Mouse (Mus musculus): Measurements from ENCODE around the gene Ces1b. TPM values are rescaled to one million over a fixed set of nuclear protein-coding genes. Genes with fewer than 3 reads are reported as not detected.
A peak's percentile ranks its signal among the peaks of the same experiment; 100 is the strongest.

Gene Ces1b
- not detected in 2 replicates for total RNA-seq (2015)
- not detected in 2 replicates for total RNA-seq (2017)

DNA sequence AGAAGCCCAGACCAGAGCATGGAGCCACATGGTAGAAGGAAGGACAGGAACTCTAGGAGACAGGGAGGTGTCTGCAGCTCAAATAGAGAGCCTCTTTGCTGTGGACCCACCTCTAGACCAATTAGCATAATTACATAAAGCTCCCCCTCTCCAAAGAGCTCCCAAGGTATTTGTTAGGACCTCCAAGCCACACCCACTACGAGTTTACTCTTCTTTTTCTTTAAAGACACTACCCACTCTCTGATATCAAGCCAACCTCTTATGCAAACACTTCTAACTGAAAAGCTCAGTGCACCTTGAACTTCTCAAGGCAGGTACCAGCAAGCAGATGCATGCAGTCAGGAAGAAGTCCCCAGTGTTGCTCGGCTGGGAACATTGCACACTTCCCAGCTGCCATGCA is at the start of gene Ces1b:
TSS of gene Ces1b (minus strand) at position 131 of the 400 bp plus-strand sequence.
- no peak for ATAC-seq (ENCODE audit: poor library complexity, severe bottlenecking)

DNA sequence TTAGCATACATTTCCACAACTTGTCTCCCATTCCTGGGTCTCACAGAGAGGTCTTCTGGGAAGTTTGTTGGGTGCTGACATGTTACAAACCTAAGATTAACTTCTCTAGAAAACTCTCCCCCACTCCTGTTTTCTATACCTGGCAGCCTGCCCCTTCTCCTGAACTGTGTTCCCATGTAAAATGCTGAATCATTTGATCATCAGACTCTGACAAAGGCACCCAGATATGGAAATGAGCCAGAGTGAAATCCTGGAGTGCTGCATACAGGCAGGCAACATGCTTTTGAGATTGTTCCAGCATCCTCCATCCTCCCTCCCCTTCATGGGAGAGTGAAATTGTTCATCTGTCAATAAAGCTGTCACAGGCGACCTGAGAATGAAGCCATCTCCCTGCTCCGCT is 46.7 kb upstream of the Ces1b start:
- no peak for ATAC-seq (ENCODE audit: poor library complexity, severe bottlenecking)

DNA sequence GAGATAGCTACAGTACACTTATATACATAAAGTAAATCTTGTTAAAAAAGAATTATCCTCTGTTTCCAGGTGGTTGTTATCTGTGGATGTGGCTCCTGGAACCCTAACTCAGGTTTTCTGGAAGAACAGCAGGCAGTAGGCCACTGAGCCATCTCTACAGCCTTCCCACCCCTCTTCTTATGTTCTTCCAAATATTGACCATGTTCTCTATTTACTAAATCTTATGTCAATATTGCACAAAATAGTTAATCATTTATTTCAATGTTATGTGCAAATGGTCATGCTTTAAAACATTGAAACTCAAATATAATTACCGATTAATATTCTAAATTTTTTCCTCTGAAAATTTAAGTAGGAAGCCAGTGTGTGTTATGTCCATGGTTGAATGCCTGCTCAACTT is 42.2 kb upstream of the Ces1b start:
- no peak for ATAC-seq (ENCODE audit: poor library complexity, severe bottlenecking)

DNA sequence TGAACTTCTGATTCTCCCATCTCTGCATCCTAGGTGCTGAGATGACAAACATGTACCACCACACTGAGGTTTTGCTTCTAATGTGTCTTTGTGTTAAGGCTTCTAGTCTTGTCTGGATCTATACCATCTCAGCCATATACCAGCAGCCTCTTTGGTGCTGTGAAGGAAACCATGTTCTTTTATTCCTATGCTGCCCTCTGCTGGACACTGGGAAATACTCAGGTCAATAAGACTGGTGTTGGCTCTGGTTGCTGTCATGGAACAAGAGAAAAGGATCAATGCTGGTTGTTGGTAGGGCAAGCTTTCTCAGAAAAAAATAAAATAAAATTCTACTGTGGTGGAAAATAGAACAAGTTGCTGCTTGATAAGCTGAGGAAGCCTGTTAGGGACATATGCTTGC is 15.6 kb upstream of the Ces1b start:
- ATAC-seq (ENCODE audit: poor library complexity, severe bottlenecking), result no peak

DNA sequence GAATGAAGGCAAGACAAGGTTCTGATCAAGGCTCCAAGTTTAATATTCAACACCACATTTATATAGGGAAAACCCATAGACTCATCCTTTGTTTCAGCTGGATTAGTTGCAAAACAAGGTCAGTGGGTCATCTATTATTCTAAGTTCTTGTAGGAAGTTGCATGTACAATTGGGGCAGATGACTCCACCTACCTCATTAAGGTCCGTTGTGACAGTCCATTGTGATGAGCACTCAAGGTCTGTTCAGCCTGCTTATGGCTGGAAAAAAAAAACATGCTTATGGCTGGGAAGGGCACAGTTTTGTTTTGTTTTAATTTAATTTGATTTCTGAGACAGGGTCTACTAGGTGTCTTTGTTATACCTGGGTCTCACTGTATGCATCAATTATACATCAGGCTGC is 11.5 kb upstream of the Ces1b start:
- ATAC-seq (ENCODE audit: poor library complexity, severe bottlenecking), result no peak

DNA sequence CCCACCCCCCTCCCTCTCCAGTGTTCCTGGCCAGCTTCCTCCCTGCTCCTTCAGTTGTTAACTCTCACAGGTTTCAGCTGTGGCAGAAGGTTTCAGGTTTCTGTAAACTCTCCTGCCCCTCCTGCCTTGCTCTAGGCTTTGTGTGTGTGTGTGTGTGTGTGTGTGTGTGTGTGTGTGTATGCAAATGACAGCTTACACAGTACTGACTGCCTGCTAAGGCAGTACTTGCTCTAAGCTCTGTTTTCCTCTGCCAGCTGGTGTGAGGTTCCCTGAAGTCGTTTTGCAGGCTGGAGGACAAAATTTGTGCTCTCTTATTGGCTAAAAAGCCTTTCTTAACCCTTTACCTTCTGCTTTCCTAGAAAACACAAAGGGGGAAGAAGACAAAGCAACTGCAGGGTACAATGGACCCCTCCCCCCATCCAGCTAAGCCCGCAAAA is 8.9 kb upstream of the Ces1b start:
- no peak for ATAC-seq (ENCODE audit: poor library complexity, severe bottlenecking)

DNA sequence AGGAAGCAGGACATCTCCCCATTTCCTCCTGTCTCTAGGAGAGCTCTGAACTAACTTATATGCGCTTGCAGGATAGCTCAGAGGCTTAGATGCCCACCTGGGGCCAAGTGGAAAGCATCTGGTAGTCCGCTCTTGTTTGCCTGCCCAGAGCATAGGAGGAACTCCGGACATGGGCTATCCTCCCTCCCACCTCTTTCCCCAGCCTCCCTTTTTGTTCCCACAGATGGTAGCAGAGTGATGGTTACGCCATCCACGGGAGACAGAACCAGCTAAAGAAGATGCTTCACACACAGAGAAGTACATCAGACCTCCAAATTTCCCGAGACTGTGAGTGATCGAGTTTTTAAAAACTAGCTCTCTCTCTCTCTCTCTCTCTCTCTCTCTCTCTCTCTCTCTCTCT is 8.4 kb upstream of the Ces1b start:
- ATAC-seq (ENCODE audit: poor library complexity, severe bottlenecking), result no peak

DNA sequence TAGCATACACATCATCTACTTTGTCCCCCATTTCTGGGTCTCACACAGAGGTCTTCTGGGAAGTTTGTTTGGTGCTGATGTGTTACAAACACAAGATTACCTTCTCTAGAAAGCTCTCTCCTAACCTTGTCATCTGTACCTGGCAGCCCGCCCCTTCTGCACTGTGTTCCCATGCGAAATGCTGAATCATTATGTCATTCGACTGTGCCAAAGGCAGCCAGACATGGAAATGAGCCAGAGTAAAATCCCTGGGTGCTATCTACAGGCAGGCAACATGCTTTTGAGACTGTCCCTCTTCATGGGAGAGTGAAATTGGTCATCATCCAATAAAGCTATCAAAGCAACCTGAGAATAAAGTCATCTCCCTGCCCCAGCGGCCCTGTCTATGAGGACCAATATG is 4.6 kb downstream of the Ces1b start:
- no peak for ATAC-seq (ENCODE audit: poor library complexity, severe bottlenecking)

DNA sequence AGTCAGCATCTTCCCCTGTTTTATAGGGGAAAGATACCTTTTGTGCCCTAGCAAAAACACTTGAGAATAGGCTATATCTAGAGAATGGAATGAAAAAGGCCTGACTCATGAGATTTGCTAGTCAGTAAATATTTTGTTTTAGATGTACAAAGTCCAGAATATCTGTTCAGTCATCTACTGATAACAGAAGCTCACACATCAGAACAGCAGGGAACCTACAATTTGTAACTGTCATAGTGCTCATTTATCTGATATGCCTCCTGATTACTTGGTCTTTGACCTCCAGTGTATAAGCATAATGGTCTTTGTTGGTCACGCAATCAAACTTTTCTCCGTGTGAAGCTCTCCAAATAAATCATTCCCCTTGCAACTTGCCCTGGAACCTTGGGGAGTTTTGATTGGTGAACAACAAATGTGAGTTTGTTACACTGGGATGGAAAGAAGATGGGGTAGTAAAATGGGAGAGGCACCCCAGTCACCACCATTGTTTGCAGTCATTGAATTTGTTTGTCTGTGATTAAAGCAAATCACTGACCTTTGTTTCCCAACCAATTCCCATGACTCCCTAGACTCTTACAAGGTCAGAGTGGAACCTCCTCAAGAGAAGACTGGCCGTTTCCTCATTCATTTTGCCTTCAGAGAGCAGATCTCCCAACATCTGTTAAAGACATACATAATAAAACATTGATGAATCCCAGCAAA is 16.2 kb downstream of the Ces1b start:
- ATAC-seq (ENCODE audit: poor library complexity, severe bottlenecking), result no peak

DNA sequence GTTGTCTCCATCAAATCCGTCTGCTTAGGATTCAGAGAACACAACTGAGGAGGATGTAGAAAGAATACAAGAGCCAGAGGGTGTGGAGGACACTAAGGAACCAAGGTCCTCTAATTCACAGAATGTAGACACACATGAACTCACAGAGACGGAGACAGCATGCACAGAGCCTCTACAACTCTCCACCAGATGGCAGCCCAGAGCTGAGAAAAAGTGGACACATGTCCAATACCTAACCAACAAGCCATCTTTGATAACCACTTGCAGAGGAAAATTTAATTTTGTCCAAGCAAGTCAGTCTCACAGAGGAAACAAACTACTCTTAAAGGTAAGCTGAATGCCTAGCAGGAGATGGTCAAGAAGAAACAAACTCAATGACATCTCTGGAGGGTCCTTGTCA is 20.6 kb downstream of the Ces1b start:
- no peak for ATAC-seq (ENCODE audit: poor library complexity, severe bottlenecking)

DNA sequence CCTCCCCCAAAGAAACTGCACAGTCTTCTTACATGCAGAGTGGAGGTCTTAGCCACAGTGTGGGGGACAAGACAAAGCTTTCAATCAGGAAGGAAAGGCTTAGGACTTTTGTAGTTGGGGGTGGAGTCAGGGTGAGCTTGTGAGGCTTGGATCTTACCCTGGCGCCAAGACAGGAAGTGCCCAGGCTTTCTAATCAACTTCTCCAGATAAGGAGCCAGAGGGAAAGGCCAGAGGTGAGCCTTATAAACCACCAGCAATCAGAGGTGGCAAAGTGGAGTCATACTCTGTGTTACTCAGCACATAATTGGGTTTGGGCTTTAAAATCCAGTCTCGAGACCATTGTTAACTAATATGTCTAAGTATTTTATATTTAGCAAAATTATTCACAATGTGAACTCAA is 24.6 kb downstream of the Ces1b start:
- no peak for ATAC-seq (ENCODE audit: poor library complexity, severe bottlenecking)

DNA sequence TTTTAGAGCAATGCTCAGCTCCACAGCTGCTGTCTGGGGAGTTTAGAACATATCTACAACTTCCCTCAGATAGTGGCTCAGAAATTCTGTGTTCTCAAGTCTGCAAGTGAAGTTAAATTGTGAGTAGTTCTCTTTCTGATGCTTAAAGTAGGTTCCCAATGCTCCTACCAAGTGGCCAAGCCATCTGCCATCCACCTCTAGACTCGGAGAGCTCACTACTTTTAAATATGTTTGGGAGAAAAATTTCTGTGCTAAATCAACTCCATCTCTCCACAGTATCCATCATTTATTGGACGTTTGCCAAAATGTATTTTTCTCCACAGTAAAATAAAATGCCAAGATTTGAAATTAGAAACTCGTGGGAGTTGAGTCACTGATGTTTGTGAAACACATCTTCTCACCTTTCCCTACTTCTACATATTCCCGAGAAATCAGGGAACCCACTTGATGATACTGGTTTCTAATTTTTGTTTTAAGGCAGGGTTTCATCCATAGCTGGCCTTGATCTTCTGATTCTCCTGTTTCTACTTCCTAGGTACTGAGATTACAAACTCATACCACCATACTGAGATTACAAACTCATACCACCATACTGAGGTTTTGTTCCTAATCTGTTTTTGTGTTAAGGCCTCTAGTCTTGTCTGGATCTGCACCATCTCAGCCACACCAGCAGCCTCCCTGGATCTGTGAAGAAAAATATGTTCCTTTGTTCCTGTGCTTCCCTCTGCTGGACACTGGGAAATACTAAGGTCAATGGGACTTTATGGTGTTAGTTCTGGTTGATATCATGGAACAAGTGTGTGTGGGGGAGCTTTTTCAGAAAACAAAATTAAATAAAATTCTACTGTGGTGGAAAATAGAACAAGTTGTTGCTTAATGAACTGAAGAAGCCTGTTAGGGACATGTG is 31.1 kb downstream of the Ces1b start:
- ATAC-seq (ENCODE audit: poor library complexity, severe bottlenecking), result no peak

DNA sequence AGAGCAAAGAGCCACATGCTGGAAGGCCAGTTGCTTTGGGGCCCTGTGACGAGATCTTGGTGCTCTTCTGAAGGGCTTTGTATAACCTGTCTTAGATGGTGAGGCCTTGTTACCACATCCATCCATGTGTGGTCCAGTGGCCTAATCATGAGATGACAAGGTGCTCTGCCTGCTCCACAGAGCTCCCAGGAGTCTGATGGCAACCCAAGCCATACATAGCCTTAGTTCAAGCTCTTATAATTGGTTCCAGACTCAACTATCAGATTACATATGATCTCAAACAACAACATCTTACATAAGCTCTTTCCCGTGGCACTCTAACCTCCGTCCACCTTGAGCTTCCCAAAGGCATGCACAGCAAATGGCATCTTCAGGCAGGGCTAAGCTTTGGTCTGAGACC is 31.7 kb downstream of the Ces1b start, which contains the start of gene Ces1a:
TSS of gene Ces1a (minus strand) at position 101 of the 400 bp plus-strand sequence.
- ATAC-seq (ENCODE audit: poor library complexity, severe bottlenecking), result no peak

DNA sequence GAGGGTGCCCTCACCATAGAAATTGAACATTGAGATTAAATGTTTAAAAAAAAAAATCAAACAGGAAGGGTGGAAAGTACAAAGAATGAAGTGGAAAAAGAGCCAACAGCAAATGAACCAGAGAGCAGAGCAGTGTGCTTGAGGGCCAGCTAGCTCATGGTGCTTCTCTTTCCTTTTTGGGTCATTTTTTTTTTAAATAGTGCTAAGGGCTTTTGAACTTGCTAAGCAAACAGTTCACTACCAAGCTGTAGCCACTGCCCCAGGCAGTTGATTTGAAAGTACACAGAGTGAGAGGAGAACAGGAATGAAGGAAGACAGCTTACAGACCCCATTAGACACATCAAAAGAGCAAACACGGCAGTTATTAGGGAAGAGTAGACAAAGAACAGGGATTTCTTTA is 36.7 kb downstream of the Ces1b start:
- no peak for ATAC-seq (ENCODE audit: poor library complexity, severe bottlenecking)

DNA sequence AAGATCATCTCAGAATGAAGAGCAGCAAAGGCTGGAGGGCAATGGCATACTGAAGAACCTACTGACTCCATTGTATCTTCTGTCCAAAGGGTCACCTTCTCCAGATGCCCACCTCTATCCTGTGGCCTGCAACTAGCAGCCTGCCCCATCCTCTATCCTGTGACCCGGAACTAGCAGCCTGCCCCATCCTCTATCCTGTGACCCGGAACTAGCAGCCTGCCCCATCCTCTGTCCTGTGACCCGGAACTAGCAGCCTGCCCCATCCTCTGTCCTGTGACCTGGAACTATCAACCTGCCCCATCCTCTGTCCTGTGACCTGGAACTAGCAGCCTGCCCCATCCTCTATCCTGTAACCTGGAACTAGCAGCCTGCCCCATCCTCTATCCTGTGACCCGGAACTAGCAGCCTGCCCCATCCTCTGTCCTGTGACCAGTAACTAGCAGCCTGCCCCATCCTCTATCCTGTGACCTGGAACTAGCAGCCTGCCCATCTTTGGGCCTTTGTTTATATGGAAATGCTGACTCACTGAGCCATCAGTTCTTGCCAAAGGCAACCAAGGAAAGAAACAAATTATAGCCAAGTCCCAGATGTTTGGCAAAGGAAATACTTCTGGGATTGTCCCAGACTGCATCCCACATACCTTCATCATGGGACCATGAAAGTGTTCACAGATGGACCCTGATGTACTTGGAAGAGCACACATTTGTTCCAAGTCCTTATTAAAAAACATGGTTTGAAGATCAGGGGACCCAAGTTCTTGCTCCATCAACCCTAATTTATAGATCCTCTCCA is 38.8 kb downstream of the Ces1b start:
- no peak for ATAC-seq (ENCODE audit: poor library complexity, severe bottlenecking)

DNA sequence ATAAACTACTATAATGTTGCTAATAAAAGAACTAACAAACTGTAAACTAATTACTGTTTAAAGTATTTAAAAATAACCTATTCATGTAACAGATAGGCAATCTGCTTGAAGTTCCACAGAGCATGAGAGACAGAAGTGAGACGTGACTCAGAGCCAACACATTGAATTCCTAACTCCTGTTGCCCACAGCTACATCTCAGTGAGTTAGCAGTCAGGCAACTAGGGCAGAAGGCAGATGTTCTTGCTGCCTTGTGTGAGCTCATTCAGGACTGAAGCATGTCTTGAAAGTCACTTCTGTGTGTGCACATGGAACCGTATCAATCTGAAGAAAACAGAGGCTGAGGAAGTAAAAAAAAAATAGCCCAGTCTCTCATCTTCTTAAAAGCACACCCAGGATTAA is 39.6 kb downstream of the Ces1b start:
- ATAC-seq (ENCODE audit: poor library complexity, severe bottlenecking), result no peak

DNA sequence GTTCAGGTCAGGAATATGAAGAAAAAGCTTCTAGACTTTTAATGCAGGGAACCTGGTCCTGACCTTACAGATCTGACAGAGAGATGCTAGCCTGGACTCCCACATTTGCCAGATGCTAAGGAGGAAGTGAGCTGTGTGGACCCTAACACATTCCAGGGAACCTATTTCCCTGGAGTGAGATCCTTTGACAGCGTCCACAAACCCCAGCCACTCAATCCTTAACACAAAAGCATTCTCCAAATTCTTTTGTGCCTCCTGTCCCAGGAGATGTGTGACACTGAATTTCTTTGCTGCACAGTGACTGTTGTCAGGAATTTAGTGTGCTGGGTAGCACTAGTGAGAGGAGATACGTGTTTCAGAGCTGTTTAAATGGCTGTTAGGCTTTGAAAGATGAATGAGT is 41.0 kb downstream of the Ces1b start:
- no peak for ATAC-seq (ENCODE audit: poor library complexity, severe bottlenecking)

DNA sequence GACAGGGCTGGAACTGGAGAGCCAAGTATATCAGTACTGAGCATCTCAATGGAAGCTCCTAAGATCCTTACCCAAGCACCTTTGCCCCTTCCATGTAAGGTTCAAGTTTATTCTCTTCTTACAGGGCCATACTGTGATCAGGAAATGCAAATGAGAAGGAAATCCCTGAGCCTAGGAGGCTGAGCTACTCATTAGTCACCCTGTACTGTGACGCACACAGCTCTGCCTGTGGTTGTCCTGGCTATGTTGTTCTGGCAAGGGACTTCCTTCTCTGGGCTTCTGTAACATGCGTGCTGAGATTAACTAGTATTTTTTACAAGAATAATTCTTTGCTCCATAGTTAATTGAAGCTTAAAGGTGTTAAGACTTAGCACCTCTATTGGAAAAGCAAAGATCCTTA is 49.2 kb downstream of the Ces1b start:
- ATAC-seq (ENCODE audit: poor library complexity, severe bottlenecking), result no peak

DNA sequence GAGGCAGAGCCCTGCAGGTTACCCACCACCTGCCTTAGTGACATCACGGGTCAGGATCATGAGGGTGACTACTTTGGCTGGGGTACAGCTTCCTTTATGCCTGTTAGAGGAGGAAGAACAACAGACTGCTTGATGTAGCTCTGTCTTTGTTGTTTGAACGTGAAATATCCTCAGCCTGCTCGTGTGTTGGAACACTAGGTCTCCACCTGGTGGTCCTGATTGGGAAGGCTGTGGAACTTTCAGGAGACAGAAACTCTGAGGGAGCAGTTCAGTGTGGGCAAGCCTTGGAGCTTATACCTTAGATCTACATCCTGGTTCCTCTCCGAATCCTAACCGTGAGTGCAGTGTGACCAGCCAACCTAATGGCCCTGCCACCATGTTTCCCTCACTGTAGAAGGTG is 58.1 kb downstream of the Ces1b start:
- no peak for ATAC-seq (ENCODE audit: poor library complexity, severe bottlenecking)

DNA sequence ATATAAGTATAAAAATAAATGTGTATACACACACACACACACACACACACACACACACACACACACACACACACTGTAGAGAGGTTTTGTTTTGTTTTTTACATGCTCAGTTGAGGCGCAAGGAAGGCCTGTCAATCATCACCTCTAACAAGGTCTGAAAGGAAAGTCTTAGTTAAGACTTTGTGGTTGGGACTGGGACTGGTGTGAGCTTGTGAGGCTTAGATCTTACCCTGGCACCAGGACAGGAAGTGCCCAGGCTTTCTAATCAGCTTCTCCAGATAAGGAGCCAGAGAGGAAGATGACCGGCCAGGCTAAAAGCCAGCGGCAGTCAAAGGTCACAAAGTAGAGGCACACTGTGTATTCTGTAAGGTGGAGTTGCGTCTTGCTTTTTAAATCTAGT is 65.5 kb downstream of the Ces1b start:
- peak; percentile 40; the same call in 1 of the 2 replicates for ATAC-seq (ENCODE audit: poor library complexity, severe bottlenecking)

DNA sequence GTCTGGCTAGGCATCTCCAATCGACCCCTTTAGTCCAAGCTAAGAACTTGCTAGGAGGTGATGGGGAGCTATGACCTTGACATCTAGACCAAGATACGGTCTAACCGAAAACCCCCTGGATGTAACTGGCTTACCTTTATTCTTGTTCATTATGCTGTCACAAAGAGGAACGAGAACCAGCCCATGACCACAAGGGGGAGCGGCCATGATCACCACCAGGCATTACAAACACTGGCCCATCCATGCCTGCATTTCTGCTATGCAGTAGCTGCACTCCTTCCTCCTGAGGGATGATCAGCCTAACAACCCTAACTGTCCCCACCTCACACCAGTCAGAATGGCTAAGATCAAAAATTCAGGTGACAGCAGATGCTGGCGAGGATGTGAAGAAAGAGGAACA is 67.6 kb downstream of the Ces1b start:
- no peak for ATAC-seq (ENCODE audit: poor library complexity, severe bottlenecking)
